Mouse (Mus musculus): ENCODE measurements around the gene Srek1ip1.
A peak's percentile ranks its signal among the peaks of the same experiment; 100 is the strongest.

Srek1ip1 gene

GRCm38 (mm10) chr13:104843295-104844089 is 51.2 kb downstream of the Srek1ip1 start:
- no peak for DNase-seq

GRCm38 (mm10) chr13:104853645-104854044 is 61.4 kb downstream of the Srek1ip1 start:
- DNase-seq: no peak

- DNase-seq: peak; percentile 26 to 47
Observed at GRCm38 (mm10) chr13:104863127-104863979, 71.1 kb downstream of the Srek1ip1 start, which contains the start of gene Shisal2b. Gene Shisal2b (minus strand): TSS chr13:104863893.

- DNase-seq: no peak
Observed at GRCm38 (mm10) chr13:104866726-104867125, 74.4 kb downstream of the Srek1ip1 start.

- no peak for DNase-seq
Observed at GRCm38 (mm10) chr13:104869907-104870306, 77.6 kb downstream of the Srek1ip1 start.

GRCm38 (mm10) chr13:104878508-104878907 is 86.2 kb downstream of the Srek1ip1 start:
- no peak for DNase-seq

- DNase-seq: no peak
Observed at GRCm38 (mm10) chr13:104883566-104884249, 91.4 kb downstream of the Srek1ip1 start.

GRCm38 (mm10) chr13:104886308-104887032 is 94.2 kb downstream of the Srek1ip1 start:
- DNase-seq: no peak

All from cerebellum, adult 18-20 months (tissue).